Mouse (Mus musculus): ENCODE results near the gene Vmn1r206.
"Not testable (repeated sequence)": the region's sequence is repeated elsewhere in the genome, so short reads cannot be mapped to it uniquely, and the experiment has no call there.

The Vmn1r206 gene

GRCm38 (mm10) chr13:22624151-22624550, at the start of gene Vmn1r206:
Vmn1r206 (minus strand) TSS chr13:22624251.
- DNase-seq = not testable (repeated sequence)

- DNase-seq = no peak
Observed at GRCm38 (mm10) chr13:22592900-22593299, 31.2 kb downstream of the Vmn1r206 start, which contains the start of gene Vmn1r205. Vmn1r205 (minus strand) TSS chr13:22593000.

- not testable (repeated sequence) for DNase-seq
Observed at GRCm38 (mm10) chr13:22583336-22583735, 40.7 kb downstream of the Vmn1r206 start.

GRCm38 (mm10) chr13:22574911-22575310, 49.1 kb downstream of the Vmn1r206 start:
- DNase-seq = not testable (repeated sequence)
